Mouse (Mus musculus) C2C12 (cell line): ENCODE data around the gene Hist1h2bl. TPM values are rescaled to one million over a fixed set of nuclear protein-coding genes. Genes with fewer than 3 reads are reported as not detected.

ENCODE experiments used
- H3K27me3 ChIP-seq: one replicate; pipeline ENCODE4 v1.6.1; 2011; ENCODE audit not compliant: control insufficient read depth, insufficient read depth, insufficient read length
- H3K36me3 ChIP-seq: one replicate; pipeline ENCODE4 v1.6.1; 2011; ENCODE audit not compliant: control insufficient read depth, insufficient read depth
- H3K4me3 ChIP-seq: one replicate; pipeline ENCODE4 v1.5.1; 2011; ENCODE audit warnings: mild to moderate bottlenecking, control low read depth; ENCODE audit not compliant: poor library complexity, insufficient read depth, severe bottlenecking
- H3K79me2 ChIP-seq: one replicate; pipeline ENCODE4 v1.6.1; 2011; ENCODE audit not compliant: control insufficient read depth, insufficient read depth
- H3K79me3 ChIP-seq: one replicate; pipeline ENCODE4 v1.6.1; 2011; ENCODE audit warnings: low read depth, control low read depth
- H3ac ChIP-seq: one replicate; pipeline ENCODE3; 2011; ENCODE audit warnings: low read depth; ENCODE audit not compliant: control insufficient read depth, insufficient read length
- CEBPB ChIP-seq: IDR thresholded peaks from one replicate; pipeline ENCODE4 v1.6.1; 2011; ENCODE audit warnings: low read depth, mild to moderate bottlenecking, control low read depth, moderate library complexity
- CTCF ChIP-seq: IDR thresholded peaks from one replicate; pipeline ENCODE4 v1.5.1; 2011; ENCODE audit not compliant: control insufficient read depth, insufficient read depth, insufficient read length
- FOSL1 ChIP-seq: IDR thresholded peaks from one replicate; pipeline ENCODE4 v1.8.0; 2011; ENCODE audit warnings: mild to moderate bottlenecking, low read length; ENCODE audit not compliant: poor library complexity, insufficient read depth, severe bottlenecking
- MAX ChIP-seq: IDR thresholded peaks from one replicate; pipeline ENCODE4 v1.6.1; 2011; ENCODE audit warnings: mild to moderate bottlenecking, control low read depth
- MYOD1 ChIP-seq: IDR thresholded peaks from one replicate; pipeline ENCODE4 v1.6.1; 2011; ENCODE audit warnings: low read depth; ENCODE audit not compliant: control insufficient read depth, insufficient read length
- MYOG ChIP-seq: IDR thresholded peaks from one replicate; pipeline ENCODE4 v1.6.1; 2011; ENCODE audit not compliant: control insufficient read depth, insufficient read length; ENCODE audit errors: extremely low read depth
- USF1 ChIP-seq: IDR thresholded peaks from one replicate; pipeline ENCODE4 v1.6.1; 2011; ENCODE audit warnings: low read depth, mild to moderate bottlenecking, control low read depth, moderate library complexity
- polyA plus RNA-seq: library from polyadenylated mRNA; unstranded; fragments of >200 nt; fragmentation: generic; extraction: Trizol; gene quantifications from one replicate; pipeline ENCODE4 v1.2.1, GENCODE M21; 2012; ENCODE audit warnings: missing spikeins

The Hist1h2bl gene
- polyA plus RNA-seq, 1 experiment = 9.1 TPM

- TF ChIP-seq MAX (peak; percentile 65), FOSL1 (no peak), CTCF (peak; percentile 51)
- Histone ChIP-seq H3K27me3 (no peaks in the 10 kb centered on the region), H3K36me3 (no peaks in the 10 kb centered on the region), H3ac (peak overlapping the region; percentile 28), H3K79me2 (no peaks in the 10 kb centered on the region), H3K79me3 (no peaks in the 10 kb centered on the region), H3K4me3 (peak overlapping the region; percentile 11)
These were observed 18.3 kb upstream of the Hist1h2bl start for GRCm38 (mm10) chr13:21734010-21734905.

DNA sequence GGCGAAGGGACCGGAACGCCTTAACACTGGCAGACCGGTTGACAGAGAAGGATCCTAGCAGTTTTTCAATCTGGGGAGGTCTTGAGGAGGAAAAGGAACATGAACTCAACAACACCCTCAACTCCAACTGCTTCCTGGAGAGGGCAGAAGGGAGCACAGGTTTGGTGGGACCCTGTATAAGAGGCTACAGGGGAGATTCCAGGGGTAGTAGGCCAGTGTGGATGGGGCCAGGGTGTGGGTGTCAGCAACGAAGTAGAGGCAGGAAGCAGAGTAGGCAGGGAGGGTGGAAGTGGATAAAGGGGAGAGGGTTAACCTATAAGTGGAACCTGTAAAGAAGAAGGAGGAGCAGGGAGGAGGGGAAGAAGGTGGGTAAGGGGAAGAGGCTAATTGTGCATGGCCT, 17.5 kb upstream of the Hist1h2bl start:
- TF ChIP-seq USF1 = no peak
- no peak for TF ChIP-seq CTCF
- TF ChIP-seq FOSL1 = no peak
- no peak for TF ChIP-seq MYOG
- TF ChIP-seq MAX = no peak
- no peak for TF ChIP-seq CEBPB
- Histone ChIP-seq H3K4me3 (no peak overlapping the region), H3K79me2 (no peaks in the 10 kb centered on the region), H3K79me3 (no peaks in the 10 kb centered on the region), H3ac (peak overlapping the region; percentile 32), H3K27me3 (no peaks in the 10 kb centered on the region), H3K36me3 (no peaks in the 10 kb centered on the region)

- Histone ChIP-seq H3ac (no peak overlapping the region), H3K79me3 (no peaks in the 10 kb centered on the region), H3K79me2 (no peaks in the 10 kb centered on the region), H3K36me3 (no peaks in the 10 kb centered on the region), H3K4me3 (no peak overlapping the region), H3K27me3 (no peaks in the 10 kb centered on the region)
- TF ChIP-seq USF1 = no peak
These were observed 13.6 kb upstream of the Hist1h2bl start for GRCm38 (mm10) chr13:21729544-21729943.

- H3K4me3 ChIP-seq = no peak overlapping the region
- TF ChIP-seq FOSL1 (no peak), MYOD1 (no peak)
- no peak overlapping the region for H3ac ChIP-seq
- no peaks in the 10 kb centered on the region for H3K36me3 ChIP-seq
- no peaks in the 10 kb centered on the region for H3K79me2 ChIP-seq
- H3K79me3 ChIP-seq = no peaks in the 10 kb centered on the region
- no peaks in the 10 kb centered on the region for H3K27me3 ChIP-seq
These were observed 12.1 kb upstream of the Hist1h2bl start for GRCm38 (mm10) chr13:21727948-21728572.

GRCm38 (mm10) chr13:21722993-21723836, 7.3 kb upstream of the Hist1h2bl start:
- Histone ChIP-seq H3K36me3 (no peaks in the 10 kb centered on the region), H3K79me3 (no peaks in the 10 kb centered on the region), H3ac (no peak overlapping the region), H3K27me3 (no peaks in the 10 kb centered on the region), H3K79me2 (no peaks in the 10 kb centered on the region), H3K4me3 (no peak overlapping the region)
- TF ChIP-seq CTCF = no peak
- no peak for TF ChIP-seq USF1
- no peak for TF ChIP-seq MAX
- TF ChIP-seq MYOG = no peak
- no peak for TF ChIP-seq FOSL1
- no peak for TF ChIP-seq CEBPB
- TF ChIP-seq MYOD1 = no peak

DNA sequence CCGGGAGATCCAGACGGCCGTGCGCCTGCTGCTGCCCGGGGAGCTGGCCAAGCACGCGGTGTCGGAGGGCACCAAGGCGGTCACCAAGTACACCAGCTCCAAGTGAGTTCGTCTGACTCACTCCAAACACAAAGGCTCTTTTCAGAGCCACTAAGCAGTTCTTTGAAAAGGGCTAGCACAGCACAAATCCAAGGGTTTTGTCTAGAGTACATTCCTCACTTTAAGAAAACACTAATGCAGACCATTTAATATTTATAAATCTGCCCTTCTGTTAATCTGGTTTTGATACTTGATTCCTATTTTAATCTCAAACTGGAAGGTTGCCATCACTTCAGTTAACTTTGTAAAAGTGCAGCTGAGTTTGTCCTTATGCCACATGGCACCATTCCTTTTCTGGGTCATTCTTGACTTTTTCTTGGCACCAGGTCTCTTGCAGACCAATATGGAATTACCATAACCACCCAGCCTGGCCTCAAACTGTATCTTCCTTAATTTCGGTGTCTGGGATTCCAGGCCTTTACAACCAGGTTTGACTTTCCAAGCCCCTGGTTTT, 6.5 kb upstream of the Hist1h2bl start:
- Histone ChIP-seq H3K79me3 (no peaks in the 10 kb centered on the region), H3K79me2 (no peaks in the 10 kb centered on the region), H3K27me3 (no peaks in the 10 kb centered on the region), H3ac (peak overlapping the region; percentile 4), H3K36me3 (no peaks in the 10 kb centered on the region), H3K4me3 (no peak overlapping the region)
- TF ChIP-seq FOSL1 = no peak
- TF ChIP-seq CTCF = no peak
- TF ChIP-seq USF1 = no peak
- TF ChIP-seq CEBPB = no peak
- TF ChIP-seq MYOD1 = no peak
- no peak for TF ChIP-seq MYOG
- no peak for TF ChIP-seq MAX
